Mouse (Mus musculus): ENCODE measurements at regions not wholly inside any gene's neighbourhood (a gene's known extent, or its start where the extent isn't known, plus 50 kb on each side); places are given as distances from the start of the nearest gene placed in this dataset.
A peak's percentile ranks its signal among the peaks of the same experiment; 100 is the strongest.
"Not testable (repeated sequence)": the region's sequence is repeated elsewhere in the genome, so short reads cannot be mapped to it uniquely, and the experiment has no call there.

GRCm38 (mm10) chr1:177501288-177501687 lies 59.1 kb downstream of the Zbtb18 start:
- no peak for DNase-seq

DNA sequence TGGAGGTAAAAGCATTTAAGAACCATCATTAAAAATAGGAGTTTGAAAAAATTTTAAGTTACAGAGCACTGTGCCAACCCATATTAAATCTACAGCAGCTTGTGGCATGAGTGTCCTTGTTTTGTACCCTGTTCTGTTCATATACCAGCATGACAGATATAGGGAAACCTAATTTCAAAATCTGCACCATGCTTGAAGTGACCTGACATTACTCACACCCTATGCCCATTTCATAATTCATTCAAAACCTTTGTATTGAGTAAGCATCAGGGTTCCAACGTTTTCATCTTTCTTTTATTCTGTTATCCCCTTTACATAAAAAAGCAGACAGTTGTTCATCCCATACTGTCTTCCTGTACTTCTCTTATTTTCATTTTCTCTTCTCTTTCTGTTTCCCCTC lies 61.8 kb downstream of the Zbtb18 start:
- DNase-seq = no peak

DNA sequence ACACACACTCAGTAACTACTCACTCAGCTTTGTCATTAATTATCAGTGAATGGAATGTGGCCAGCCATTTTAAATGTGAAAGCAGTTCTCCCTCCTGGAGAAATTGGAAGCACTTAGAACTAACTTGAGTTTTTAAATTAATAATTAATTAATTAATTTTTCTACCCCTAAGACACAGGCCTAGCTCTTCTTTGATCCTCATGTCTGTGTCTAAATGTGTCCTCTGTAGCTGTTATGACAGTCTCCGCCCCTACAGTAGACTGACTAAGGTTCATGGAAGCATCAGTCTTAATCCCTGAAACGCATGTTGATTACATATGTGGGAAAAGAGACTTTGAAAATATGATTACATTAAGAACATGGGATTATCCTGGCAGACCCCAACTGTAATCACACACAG lies 62.6 kb downstream of the Zbtb18 start:
- no peak for DNase-seq

GRCm38 (mm10) chr1:177507398-177507797 lies 65.2 kb downstream of the Zbtb18 start:
- DNase-seq = not testable (repeated sequence)

DNA sequence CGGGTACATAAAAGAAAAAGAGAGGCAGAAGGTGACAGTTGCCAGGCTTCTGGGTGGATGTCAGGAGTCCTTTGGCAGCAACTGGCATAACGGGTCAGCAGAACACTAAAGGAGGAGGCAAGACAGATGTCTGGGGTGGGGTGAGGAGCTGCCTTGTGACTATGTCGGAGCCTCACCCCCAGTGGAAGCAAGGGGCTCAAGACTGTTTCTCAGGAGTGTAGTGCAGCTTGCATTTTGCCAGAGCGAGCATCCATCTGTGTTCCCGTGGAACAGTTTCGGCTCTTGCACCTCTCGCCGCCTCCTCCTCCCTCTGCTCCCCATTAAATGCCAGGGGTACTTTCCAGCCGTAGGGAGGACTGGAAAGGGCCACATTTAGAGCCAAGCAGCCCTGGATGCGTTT lies 67.6 kb downstream of the Zbtb18 start:
- no peak for DNase-seq

DNA sequence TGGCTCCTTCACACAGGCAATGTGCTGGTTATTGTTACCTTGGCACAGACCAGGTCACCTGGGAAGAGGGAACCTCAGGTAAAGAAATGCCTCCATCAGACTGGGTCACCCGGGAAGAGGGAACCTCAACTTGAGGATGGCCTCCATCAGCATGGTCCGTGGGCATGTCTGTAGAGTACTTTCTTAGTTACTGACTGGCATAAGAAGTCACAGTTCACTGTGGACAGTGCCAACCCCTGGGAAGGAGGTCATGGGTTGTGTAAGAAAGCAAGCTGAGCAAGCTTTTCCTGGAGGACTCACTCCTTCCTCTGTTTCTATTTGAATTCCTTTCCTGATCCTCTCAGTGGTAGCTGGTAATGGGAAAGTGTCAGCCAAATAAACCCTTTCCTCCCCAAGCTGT lies 70.0 kb downstream of the Zbtb18 start:
- no peak for DNase-seq

- DNase-seq = peak; percentile 35
Observed at GRCm38 (mm10) chr1:177517934-177518610, 75.9 kb downstream of the Zbtb18 start.

DNA sequence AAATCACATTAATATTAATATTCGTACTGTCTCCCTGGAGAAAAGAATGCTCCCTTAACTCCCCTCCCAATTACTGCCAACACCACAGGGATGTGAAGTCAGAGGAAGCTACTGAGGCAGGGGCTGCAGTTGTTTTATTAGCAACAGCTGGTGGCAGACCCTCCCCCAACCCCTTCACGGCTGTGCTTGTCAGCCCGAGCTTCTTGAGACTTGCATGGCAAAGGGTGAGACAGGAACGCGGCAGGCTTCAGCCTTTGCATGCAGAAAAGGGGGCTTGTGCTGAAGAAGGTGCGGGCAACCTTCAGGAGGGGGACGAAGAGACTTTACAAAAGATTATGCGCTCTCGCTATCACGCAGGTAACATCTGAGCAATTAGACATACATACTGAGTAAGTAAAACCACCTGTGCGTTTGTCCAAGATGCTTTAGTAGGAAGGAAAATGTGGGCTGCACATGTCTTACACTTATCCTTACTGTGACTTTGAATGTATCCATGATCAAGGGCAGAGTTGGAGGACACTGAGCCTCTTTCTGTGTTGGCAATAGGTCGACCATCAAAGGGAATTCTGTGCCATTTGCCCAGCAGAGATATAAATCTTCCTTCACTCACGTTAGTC lies 76.9 kb downstream of the Zbtb18 start:
- DNase-seq = no peak

GRCm38 (mm10) chr1:177521110-177521509 lies 79.0 kb downstream of the Zbtb18 start:
- no peak for DNase-seq

DNA sequence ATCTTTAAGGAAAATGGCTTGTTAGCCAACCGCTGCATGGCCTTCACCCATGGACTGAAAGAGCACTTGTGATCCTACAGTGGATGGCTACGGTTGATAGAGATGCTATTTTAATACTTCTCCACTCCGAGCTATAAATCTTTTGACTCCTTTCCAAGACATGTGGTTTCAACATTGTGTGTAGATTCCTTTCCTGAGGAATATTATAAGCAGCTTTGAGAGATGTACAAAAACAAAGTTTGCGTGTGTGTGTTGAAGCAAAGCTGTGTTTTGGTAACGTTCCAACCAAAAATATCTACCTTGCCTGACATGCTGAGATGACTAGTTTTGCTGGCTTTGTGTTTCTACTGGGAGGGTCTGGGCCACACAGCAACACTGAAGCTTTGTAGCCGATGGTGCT lies 83.0 kb downstream of the Zbtb18 start:
- DNase-seq = no peak

- no peak for DNase-seq
Observed at GRCm38 (mm10) chr1:177531791-177532190, 89.6 kb downstream of the Zbtb18 start.

DNA sequence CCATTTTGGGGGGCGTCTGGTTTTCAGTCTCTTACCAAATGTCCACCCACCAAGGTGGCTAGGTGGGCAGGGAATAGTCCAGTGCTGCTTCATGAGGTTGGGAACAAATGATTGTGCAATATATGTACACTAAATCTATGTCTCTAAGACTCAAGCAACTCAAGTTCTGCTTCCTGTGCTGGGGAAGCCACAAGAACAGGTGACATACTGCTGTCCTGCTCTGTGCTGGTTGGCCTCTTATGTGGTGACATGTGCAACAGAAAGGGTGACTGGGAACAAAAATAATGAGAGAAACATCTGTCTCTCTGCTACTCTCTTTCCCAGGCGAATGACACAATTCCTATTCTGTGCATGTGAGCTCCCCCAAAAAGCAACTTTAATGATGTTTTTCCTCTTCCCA lies 90.5 kb downstream of the Zbtb18 start:
- DNase-seq = no peak

DNA sequence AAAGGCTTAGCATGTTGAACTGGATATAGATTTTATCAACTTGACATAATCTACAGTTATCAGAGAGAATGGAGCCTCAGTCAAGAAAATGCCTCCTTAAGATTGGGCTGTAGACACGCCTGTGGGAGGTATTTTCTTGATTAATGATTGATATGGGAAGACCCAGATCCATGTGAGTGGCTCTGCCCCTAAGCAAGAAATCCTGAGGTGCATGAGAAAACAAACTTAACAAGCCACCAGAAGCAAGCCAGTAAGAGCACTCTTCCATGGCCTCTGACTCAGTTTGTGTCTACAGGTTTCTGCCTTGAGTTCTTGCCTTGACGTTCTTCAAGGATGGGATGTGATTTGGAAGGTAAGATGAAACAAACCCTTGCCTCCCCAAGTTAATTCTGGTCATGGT lies 91.2 kb downstream of the Zbtb18 start:
- DNase-seq = no peak

DNA sequence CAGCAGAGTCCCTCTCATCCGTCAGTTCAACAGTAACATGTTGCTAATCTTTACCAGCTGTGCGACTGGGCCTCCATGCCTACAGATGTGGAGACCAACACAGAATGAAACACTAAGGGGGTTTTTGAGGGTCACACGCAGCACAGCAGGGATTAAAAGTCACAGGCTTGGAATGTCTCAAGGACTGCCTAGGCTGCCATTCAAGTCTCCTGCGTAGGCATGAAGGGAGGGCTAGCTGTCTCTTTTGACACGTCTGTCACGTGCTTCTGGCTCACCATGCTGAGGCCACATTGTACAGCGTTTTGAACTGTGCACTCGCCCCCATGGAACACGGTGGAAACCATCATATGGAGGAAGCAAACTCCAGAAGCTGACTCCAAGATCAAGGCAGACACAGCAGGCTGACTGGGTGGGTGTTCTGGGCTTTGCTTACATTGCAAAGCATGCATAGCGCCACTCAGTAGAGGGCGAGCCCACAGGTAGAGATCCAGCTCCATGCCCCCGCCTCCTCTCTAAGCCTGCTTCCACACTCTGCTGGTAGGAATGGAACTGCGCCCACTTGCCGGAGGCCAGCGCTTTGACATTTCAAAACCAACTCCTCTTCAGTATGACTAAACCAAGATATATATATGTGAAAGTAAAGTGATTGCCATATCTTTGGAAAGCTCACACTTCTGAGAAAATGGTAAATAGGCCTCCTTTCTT lies 103.0 kb downstream of the Zbtb18 start:
- DNase-seq = no peak

DNA sequence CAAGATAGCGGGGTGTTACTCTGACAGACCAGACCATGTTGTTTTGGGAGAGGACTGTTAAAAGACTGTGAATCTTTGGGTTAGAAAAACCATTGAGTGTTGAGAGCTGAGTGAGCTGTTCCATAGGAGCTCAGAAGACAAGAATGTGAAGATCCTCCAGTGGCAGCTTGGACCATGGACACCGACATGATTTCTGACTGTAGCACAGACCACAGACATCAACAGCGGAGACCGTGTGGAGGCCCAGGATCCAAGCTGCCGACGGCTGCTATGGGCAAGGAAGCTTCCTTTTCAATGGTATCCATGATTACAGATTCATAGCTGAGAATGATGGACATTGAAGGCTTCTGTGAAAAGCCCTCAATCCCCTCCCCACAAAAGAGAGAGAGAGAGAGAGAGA lies 105.6 kb downstream of the Zbtb18 start:
- DNase-seq = no peak

GRCm38 (mm10) chr1:177555471-177556291 lies 113.5 kb downstream of the Zbtb18 start:
- DNase-seq = peak; percentile 83

GRCm38 (mm10) chr1:177557432-177557831 lies 115.3 kb downstream of the Zbtb18 start:
- no peak for DNase-seq

- no peak for DNase-seq
Observed at GRCm38 (mm10) chr1:177557856-177558255, 115.7 kb downstream of the Zbtb18 start.

DNA sequence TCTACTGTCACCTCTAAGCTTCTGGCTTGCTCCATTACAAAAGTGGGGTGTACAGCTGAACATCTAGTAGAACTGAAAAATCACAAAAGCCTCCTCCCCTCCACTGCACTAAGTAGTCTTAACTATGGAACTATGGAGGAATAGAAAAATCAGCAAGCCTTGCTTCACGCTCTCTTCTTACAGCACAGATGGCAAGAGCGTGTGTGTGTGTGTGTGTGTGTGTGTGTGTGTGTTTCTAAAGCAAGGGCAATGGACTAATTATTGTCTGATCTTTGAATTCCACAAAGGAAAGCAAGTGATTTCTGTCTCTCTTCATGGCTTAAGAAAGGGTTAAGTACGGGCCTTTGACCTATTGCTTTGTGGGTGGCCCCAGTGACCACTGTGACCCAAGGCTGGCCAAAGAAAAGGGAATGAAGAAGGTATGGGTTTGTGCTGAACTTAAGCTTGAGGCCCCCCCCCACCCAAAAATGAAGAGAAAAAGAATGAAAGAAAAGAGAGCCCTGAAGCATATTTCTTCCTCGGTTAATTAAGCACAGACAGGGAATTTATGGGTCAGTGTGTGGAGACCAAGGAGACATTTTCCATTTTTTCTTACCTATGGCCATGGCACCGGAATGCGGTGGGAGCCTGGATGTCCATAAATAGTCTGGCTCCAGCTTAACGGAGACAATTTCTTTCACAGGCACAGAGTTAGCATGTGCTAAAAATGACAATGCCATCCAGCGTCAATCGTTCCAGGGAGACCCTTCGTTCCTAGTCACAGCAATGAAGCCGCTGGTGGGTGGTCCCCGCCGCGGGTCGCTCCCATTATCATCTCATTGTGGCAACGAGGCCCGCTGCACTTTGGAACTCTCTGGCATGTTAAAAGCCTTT lies 119.8 kb downstream of the Zbtb18 start:
- peak; percentile 64 for DNase-seq

- no peak for DNase-seq
Observed at GRCm38 (mm10) chr1:177562589-177562912, 120.4 kb downstream of the Zbtb18 start.

GRCm38 (mm10) chr1:177565678-177566077 lies 123.5 kb downstream of the Zbtb18 start:
- no peak for DNase-seq

DNA sequence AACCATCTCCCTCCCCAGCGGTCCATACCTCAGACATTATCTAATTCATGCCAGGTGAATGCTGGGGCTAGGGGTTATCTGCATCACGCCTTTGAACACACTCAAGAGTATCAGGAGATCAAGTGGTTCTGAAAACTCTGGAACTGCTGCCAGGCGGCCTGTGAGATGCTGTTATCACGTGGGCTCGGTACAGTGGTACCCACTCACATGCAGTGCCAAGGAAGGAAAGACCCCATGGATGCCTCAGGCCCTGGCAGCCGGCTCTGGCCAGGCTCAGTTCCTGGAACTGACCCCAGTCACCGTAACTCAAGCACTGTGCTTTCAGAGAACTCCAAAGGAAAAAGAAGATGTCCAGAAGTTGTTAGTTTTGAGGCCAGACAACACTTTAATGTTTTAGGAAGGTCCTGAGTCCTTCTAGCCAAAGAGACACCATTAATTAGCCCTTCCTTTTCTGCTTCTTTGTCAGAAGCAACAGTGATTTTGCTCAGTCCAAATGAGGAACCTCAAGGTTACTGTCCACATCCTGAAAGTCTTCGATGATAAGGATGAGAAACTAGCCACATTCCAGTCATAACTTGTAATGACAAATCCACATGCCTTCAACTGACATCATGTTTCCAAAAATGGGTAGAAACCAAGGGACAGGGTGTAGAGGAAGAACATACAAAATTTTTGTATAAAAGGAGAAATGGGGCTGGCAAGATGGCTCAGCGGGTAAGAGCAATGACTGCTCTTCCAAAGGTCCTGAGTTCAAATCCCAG lies 126.1 kb downstream of the Zbtb18 start:
- no peak for DNase-seq

Measured in retina, postnatal 1 day (tissue).